Mouse (Mus musculus) left cerebral cortex, adult 6 months (tissue): Measurements from ENCODE around the gene Skint8. TPM values are rescaled to one million over a fixed set of nuclear protein-coding genes. Genes with fewer than 3 reads are reported as not detected.

Source experiments
- long read RNA-seq, 2 experiments: library from polyadenylated mRNA; unstranded; transcript quantifications; one replicate each; pipeline ENCODE4 v2.0.0; 2019 to 2020
- polyA plus RNA-seq: library from polyadenylated mRNA; unstranded; fragments of <200 nt; fragmentation: Nextera tagmentation; gene quantifications from 2 replicates; pipeline ENCODE4 v1.2.3, GENCODE M21; 2021

Skint8 gene
- polyA plus RNA-seq = not detected in 2 replicates
- long read RNA-seq, experiment 1 = 0 reads
- long read RNA-seq, experiment 2 = 0 reads

DNA sequence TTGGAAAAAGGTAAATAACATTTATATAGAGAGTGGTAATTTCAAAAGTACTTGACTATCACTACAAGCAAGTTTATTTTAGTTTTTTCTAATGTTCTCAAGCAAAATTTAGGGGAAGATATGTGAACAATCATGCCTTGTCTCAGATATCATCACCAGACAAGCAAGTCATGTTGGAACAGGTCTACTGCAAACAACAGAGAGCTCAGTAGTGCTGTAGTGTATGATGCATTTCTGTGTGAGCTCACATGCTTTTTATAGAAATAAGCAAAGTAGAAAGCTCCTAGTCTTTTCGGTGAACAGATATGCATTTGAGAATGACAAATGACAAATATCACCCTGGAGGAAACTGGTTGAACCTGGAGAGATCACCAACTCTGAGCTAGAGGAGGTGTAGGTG lies at the start of gene Skint8:
Gene Skint8 (plus strand): TSS at position 301 of the 400 bp plus-strand sequence.

DNA sequence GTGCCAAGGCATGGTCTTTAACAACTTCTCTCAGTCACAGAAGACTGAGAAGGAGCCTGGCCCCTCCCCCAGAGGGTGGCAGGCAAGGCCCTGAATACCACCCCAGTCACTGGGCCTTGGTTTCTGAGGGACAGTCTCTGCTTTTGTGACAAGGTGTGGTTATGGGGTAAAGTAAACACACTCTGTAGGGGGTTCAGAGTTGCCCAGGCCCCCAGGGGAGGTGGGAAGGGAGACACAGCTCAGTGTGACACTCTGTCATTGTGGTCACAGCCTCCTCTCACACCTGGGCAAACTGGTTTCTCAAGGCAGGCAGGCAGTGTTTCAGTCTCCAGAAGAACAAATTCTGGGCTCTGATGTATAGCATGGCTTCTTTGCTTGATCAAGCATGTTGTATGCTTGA lies 16.4 kb upstream of the Skint8 start, which contains the start of gene Slc5a9:
Gene Slc5a9 (minus strand): TSS at position 144 of the 400 bp plus-strand sequence.

GRCm38 (mm10) chr4:111972623-111973022 lies 53.4 kb downstream of the Skint8 start, which contains the start of gene Skint7:
TSS of gene Skint7 (plus strand) at chr4:111972923.

Other genes with a start within 250 kb of the Skint8 start
- gene Spata6, start 199.4 kb upstream of the Skint8 start, polyA plus RNA-seq = 4.1 and 4.8 TPM in 2 replicates
- gene Slc5a9, start 16.5 kb upstream of the Skint8 start, polyA plus RNA-seq = not detected in 2 replicates
- not detected in 2 replicates for gene Skint7, start 53.5 kb downstream of the Skint8 start, polyA plus RNA-seq
- gene Skint1, start 86.9 kb downstream of the Skint8 start, polyA plus RNA-seq = not detected in 2 replicates
- gene Skint4, start 152.6 kb downstream of the Skint8 start, polyA plus RNA-seq = not detected in 2 replicates